Comparison of ENCODE assay signal across 18 mouse cellular contexts in the genomic region with DNA sequence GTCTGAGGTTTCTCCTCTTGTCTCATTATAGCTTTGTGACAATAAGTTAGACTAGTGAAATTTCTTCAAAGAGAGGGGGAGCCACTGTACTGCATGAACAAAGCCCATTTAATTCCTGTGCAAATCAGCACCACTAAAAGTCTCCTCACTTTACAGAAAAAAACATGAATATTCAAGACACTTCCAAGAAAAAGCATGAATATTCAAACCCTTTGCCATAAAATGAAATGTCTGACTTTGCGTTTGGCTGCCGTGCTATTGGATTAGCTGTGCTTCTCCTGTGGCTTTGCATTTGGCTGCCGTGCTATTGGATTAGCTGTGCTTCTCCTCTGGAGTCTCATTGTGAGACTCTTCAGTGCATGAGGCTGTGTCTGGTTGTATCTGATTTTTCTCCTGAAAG.
A peak's percentile ranks its signal among the peaks of the same experiment; 100 is the strongest.
DNase-seq lines count a peak whose midpoint lies in the region; ATAC-seq lines count a peak whose summit lies in the region.
"Had no signal": no experiment of that assay in that cellular context is flagged by ENCODE, and none has a peak within 500 bp of the region (broad histone marks: within the 10 kb centered on the region; RNA-seq: fewer than 3 reads in every experiment).

No protein-coding gene starts in this region.

- H3K27ac ChIP-seq in hindbrain, embryonic 11.5 days (ENCODE audit: low read depth, low read length): no peak overlapping the region
- H3K27ac ChIP-seq in hindbrain, embryonic 10.5 days: no peak overlapping the region
- no peak overlapping the region for H3K27ac ChIP-seq in forebrain, embryonic 14.5 days (ENCODE audit: low read depth, low read length)
- no peak overlapping the region; the same call in 1 of the 2 replicates for H3K27ac ChIP-seq in midbrain, embryonic 12.5 days (replicated peaks)
- H3K27ac ChIP-seq: embryonic facial prominence, embryonic 12.5 days; heart, embryonic 15.5 days; limb, embryonic 10.5 days; liver, embryonic 14.5 days had no signal

- H3K27me3 ChIP-seq in hindbrain, embryonic 11.5 days (ENCODE audit: control insufficient read depth, insufficient read depth, low read length): no peaks in the 10 kb centered on the region
- H3K27me3 ChIP-seq in hindbrain, embryonic 10.5 days (ENCODE audit: insufficient read depth, poor library complexity, severe bottlenecking): no peaks in the 10 kb centered on the region
- H3K27me3 ChIP-seq in forebrain, embryonic 14.5 days (replicated peaks; ENCODE audit: control insufficient read depth, insufficient read depth, low read length): no peaks in the 10 kb centered on the region
- no peaks in the 10 kb centered on the region for H3K27me3 ChIP-seq in midbrain, embryonic 12.5 days
- H3K27me3 ChIP-seq: embryonic facial prominence, embryonic 12.5 days; heart, embryonic 15.5 days had no signal

- H3K4me3 ChIP-seq in hindbrain, embryonic 11.5 days (ENCODE audit: low read depth, low read length): no peak overlapping the region
- H3K4me3 ChIP-seq in hindbrain, embryonic 10.5 days: no peak overlapping the region
- H3K4me3 ChIP-seq in forebrain, embryonic 14.5 days (ENCODE audit: low read depth, low read length): no peak overlapping the region
- H3K4me3 ChIP-seq in midbrain, embryonic 12.5 days: no peak overlapping the region
- H3K4me3 ChIP-seq: embryonic facial prominence, embryonic 12.5 days; heart, embryonic 15.5 days; limb, embryonic 10.5 days had no signal

- peak; percentile 67 for ATAC-seq in hindbrain, embryonic 11.5 days (ENCODE audit: low FRiP score)
- peak; percentile 84 for ATAC-seq in forebrain, embryonic 14.5 days
- peak; percentile 76 for ATAC-seq in midbrain, embryonic 12.5 days (ENCODE audit: low FRiP score, low read depth)

- H3K9me3 ChIP-seq in hindbrain, embryonic 11.5 days (ENCODE audit: control insufficient read depth, low read length): no peaks in the 10 kb centered on the region
- no peaks in the 10 kb centered on the region for H3K9me3 ChIP-seq in hindbrain, embryonic 10.5 days
- H3K9me3 ChIP-seq in forebrain, embryonic 14.5 days (replicated peaks; ENCODE audit: control insufficient read depth, low read length): no peaks in the 10 kb centered on the region
- no peaks in the 10 kb centered on the region for H3K9me3 ChIP-seq in midbrain, embryonic 12.5 days
- H3K9me3 ChIP-seq: embryonic facial prominence, embryonic 12.5 days; heart, embryonic 15.5 days; limb, embryonic 10.5 days had no signal

- no peaks in the 10 kb centered on the region for H3K4me1 ChIP-seq in hindbrain, embryonic 11.5 days (replicated peaks; ENCODE audit: control insufficient read depth, insufficient read depth, low read length)
- H3K4me1 ChIP-seq in hindbrain, embryonic 10.5 days (replicated peaks): 0 out of 2 replicates have a peak, but pooled peaks cover 6% of the 10 kb centered on the region
- peaks cover 8% of the 10 kb centered on the region; the same call in 1 of the 2 replicates for H3K4me1 ChIP-seq in forebrain, embryonic 14.5 days (ENCODE audit: control insufficient read depth, insufficient read depth, low read length)
- peaks cover 13% of the 10 kb centered on the region for H3K4me1 ChIP-seq in midbrain, embryonic 12.5 days
- H3K4me1 ChIP-seq: embryonic facial prominence, embryonic 12.5 days; heart, embryonic 15.5 days had no signal

- H3K4me2 ChIP-seq in hindbrain, embryonic 11.5 days (replicated peaks; ENCODE audit: low read depth, low read length): no peak overlapping the region
- no peak overlapping the region for H3K4me2 ChIP-seq in forebrain, embryonic 14.5 days (ENCODE audit: low read length)
- no peak overlapping the region for H3K4me2 ChIP-seq in midbrain, embryonic 12.5 days (replicated peaks)
- H3K4me2 ChIP-seq: embryonic facial prominence, embryonic 12.5 days; heart, embryonic 15.5 days had no signal

- WGBS in hindbrain, embryonic 11.5 days: 74% methylated on average over 3 of the region's 3 CpGs
- 72% methylated on average over 3 of the region's 3 CpGs for WGBS in hindbrain, embryonic 10.5 days
- WGBS in forebrain, embryonic 14.5 days: 9% methylated on average over 3 of the region's 3 CpGs
- WGBS in midbrain, embryonic 12.5 days: 28% methylated on average over 3 of the region's 3 CpGs

- H3K36me3 ChIP-seq in hindbrain, embryonic 11.5 days (ENCODE audit: control insufficient read depth, insufficient read depth, low read length): no peaks in the 10 kb centered on the region
- no peaks in the 10 kb centered on the region for H3K36me3 ChIP-seq in hindbrain, embryonic 10.5 days
- H3K36me3 ChIP-seq in forebrain, embryonic 14.5 days (ENCODE audit: control insufficient read depth, insufficient read depth, low read length): no peaks in the 10 kb centered on the region
- H3K36me3 ChIP-seq in midbrain, embryonic 12.5 days: no peaks in the 10 kb centered on the region
- H3K36me3 ChIP-seq: embryonic facial prominence, embryonic 12.5 days; heart, embryonic 15.5 days; limb, embryonic 10.5 days had no signal

- no peak for DNase-seq in hindbrain, embryonic 11.5 days (ENCODE audit: low spot score)
- DNase-seq in hindbrain, embryonic 10.5 days (ENCODE audit: low spot score): no peak
- DNase-seq in ES-CJ7 (ENCODE audit: low read depth, low spot score): peak; percentile 2
- peak; percentile 89 for DNase-seq in forebrain, embryonic 14.5 days (ENCODE audit: low spot score)
- no peak for DNase-seq in adrenal gland, adult 18-20 months (ENCODE audit: low spot score in 2 of 2)
- DNase-seq in embryo, embryonic 9.5 days (ENCODE audit: extremely low spot score): no peak
- no peak for DNase-seq in c-Kit-positive CD71-positive TER-119-positive erythroid progenitor cells, embryonic 14.5 days (ENCODE audit: low spot score)
- DNase-seq: adrenal gland, postnatal 14 days; cerebellum, postnatal 25 days; kidney, postnatal 10 days; layer of hippocampus, adult 9-11 months; lung, postnatal 14 days; thymus, postnatal 25 days had no signal

- H3K9ac ChIP-seq in hindbrain, embryonic 11.5 days (ENCODE audit: low read depth, low read length): no peak overlapping the region
- no peak overlapping the region for H3K9ac ChIP-seq in forebrain, embryonic 14.5 days (ENCODE audit: low read length)
- H3K9ac ChIP-seq in midbrain, embryonic 12.5 days (replicated peaks): no peak overlapping the region
- H3K9ac ChIP-seq: embryonic facial prominence, embryonic 12.5 days; heart, embryonic 15.5 days; liver, embryonic 14.5 days had no signal

Comparison
In these comparisons a context has a peak if more than half of its experiments do, and no peak if none do; other contexts are left out.
1. DNase-seq: peak in ES-CJ7 (single experiment) and forebrain, embryonic 14.5 days (single experiment); none in hindbrain, embryonic 11.5 days (single experiment), hindbrain, embryonic 10.5 days (single experiment), adrenal gland, adult 18-20 months (0 of 2), embryo, embryonic 9.5 days (single experiment) and c-Kit-positive CD71-positive TER-119-positive erythroid progenitor cells, embryonic 14.5 days (single experiment).
2. Peak in every context shown above with its lines, with median percentiles within 50 percentile points of each other: ATAC-seq.